Mouse (Mus musculus) liver, embryonic 13.5 days (tissue): ENCODE data around the gene Odr4. TPM values are rescaled to one million over a fixed set of nuclear protein-coding genes. Genes with fewer than 3 reads are reported as not detected.

ENCODE experiments used
- polyA plus RNA-seq: library from polyadenylated mRNA; unstranded; fragments of >200 nt; fragmentation: Nextera tagmentation; extraction: Ambion mirVana; gene quantifications from 2 replicates; pipeline ENCODE4 v1.2.1, GENCODE M21; 2015

The Odr4 gene
- polyA plus RNA-seq, 1 experiment from 2014 or later = 17.3 TPM

Other genes starting within 250 kb of the Odr4 start
- gene Pdc, start 73.7 kb downstream of the Odr4 start, polyA plus RNA-seq = not detected in 2 replicates
- 103 and 114 TPM in 2 replicates for gene Tpr, start 242 bp downstream of the Odr4 start, polyA plus RNA-seq
- gene Prg4, start 73.1 kb upstream of the Odr4 start, polyA plus RNA-seq = 0.19 and 0.40 TPM in 2 replicates